Mouse (Mus musculus) mature B cell (primary cell): ENCODE results near the gene Prdx1.

Experiments
- in situ Hi-C: fragments of 300-500 bp; cut with MboI; formaldehyde crosslinking; loops from 2 replicates; pipeline ENCODE4 v1.14.3; 2019

Prdx1 gene

DNA sequence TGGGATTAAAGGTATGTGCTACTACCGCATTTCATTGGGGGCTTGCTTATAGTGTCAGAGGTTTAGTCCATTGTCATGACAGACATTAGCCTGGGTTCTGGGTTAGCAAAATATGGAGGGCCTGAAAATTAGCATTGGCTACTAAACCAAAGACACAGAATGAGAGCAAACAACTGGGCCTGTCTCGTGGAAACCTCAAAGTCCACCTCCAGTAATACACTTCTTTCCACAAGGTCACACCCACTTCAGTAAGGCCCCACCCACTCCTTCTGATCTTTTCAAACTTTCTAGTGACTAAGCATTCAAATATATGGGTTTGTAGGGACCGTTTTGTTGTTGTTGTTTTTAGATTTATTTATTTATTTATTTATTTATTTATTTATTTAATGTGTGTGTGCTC is 44.2 kb downstream of the Prdx1 start:
- in situ Hi-C loops: no loop called here

DNA sequence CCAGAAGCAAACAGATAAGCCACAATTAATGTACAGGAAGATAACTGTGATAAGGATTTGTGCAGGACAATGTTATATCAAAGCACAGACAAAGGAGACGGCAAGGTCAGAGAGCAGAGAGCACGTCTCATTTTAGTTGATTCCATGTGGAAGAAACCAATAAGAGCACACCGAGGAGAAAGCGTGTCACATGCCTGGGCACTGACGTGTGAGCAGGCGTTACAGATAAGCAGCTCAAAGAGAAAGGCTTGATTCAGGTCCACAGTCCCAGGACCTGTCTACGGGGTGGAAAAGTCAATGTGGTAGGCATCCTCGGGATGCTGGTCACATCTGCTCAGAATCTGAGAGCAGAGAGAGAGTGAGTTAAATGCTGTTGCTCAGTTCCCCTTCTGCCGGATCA is 45.7 kb downstream of the Prdx1 start:
- in situ Hi-C loops: no loop called here

DNA sequence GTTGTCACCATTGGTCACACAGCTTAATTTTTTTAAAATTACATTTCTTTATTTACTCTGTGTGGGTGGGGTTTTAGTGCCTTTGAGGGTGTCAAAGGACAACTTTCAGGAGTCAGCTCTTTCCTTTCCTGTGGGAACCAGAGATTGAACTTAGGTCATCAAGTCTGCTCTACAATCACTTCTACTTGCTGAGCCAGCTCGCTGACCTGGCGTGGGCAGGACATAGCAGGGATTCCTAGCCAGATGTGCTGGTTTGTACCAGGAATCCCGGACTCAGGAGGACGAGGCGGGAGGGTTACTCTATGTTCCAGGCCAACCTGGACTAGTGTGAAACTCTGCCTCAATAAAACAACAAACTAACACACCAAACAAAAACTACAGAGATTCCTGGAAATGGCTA is 47.0 kb downstream of the Prdx1 start:
- in situ Hi-C loops: no loop called here

DNA sequence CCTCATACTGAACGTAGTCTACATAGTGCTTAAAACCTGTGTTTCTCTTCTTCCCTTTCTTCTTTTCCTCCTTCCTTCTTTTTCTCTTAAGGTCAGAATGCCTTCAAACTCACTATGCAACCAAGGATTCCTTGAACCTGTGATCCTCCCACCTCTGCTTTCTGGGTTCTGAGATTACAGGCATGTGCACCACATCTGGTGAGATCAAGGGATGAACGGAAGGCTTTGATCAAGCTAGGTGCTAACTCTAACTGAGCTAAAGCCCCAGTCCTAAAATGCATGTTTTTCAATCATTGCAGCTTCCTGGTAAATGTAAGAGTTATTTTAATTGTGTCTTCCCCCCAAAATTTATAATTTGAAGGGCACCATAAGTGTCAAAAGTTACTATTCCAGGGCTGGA is 49.7 kb downstream of the Prdx1 start:
- in situ Hi-C loops: no loop called here

DNA sequence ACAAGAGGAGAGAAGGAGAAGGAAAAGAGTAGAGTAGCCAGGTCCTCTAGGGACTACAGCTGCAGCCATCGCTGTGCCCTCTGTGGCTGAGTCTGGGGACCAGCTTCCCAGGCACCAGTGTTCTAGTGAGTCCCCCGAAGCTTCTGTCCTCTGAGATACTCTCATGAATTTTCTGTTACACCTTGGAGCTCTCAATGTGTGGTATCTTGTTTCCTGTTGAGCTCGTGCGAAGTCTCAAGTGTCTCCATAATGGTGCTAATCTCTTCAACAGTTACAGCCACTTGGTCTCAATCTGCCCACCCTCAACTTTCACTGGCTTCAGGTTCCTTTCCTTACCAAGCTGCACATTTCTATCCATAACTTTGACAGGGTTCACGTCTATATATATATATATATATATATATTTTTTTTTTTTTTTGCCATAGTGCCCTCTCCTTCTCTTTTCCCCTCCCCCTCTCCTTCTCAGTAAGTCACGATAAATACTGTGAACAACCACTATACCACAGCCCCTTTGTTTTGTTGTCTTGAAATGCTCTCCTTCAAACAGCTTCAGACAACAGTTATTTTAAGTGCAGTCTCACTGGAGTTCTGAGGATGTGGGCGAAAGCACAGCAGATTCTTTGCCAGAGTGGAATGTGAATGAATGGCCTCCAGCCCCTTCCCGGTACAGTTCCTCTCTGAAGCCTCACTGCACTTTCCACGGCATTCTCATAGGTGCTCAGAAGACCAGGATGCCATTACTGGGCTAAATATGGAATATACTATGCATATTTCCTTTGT is 53.8 kb downstream of the Prdx1 start:
- in situ Hi-C loops: no loop called here

DNA sequence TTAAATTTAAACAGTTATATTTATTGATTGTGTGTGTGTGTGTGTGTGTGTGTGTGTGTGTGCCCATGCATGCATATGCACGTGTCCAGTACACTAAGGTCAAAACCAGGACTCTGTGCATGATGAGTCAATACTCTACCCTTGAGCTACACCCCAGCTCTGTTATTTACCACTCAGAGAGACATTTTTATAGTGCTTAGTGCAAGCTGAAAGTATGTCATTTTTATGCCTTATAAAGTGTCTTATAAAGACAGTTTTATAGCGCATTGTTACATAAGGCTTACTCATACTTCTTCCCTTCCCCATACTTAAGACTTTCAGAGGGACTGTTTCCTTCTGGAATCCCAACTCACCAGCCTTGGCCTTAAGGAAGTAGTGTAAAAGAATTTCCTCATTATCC is 64.4 kb downstream of the Prdx1 start:
- in situ Hi-C loops: no loop called here
